Mouse (Mus musculus) cerebellum, adult 2 months (tissue): ENCODE results near the gene Nlgn1. TPM values are rescaled to one million over a fixed set of nuclear protein-coding genes. Genes with fewer than 3 reads are reported as not detected.

Experiments
- DNase-seq, 2 experiments: peaks; one replicate each; pipeline ENCODE4 v3.0.0; 2021
- H3K27ac ChIP-seq: fragments of 200-500 bp; 2 replicates; pipeline ENCODE4 v1.5.1; 2012; ENCODE audit warnings: low read length, control low read depth, inconsistent platforms; ENCODE audit not compliant: insufficient read depth
- H3K27me3 ChIP-seq: fragments of 200-500 bp; 2 replicates; pipeline ENCODE4 v1.6.1; 2012; ENCODE audit warnings: inconsistent platforms, mild to moderate bottlenecking, low read length, moderate library complexity; ENCODE audit not compliant: control insufficient read depth, insufficient read depth
- H3K4me1 ChIP-seq: fragments of 200-500 bp; 2 replicates; pipeline ENCODE4 v1.6.1; 2011; ENCODE audit warnings: low read length; ENCODE audit not compliant: control insufficient read depth, insufficient read depth
- H3K4me3 ChIP-seq: fragments of 200-500 bp; replicated peaks from 2 replicates; pipeline ENCODE3; 2011; ENCODE audit warnings: mild to moderate bottlenecking, low read depth, low read length, control low read depth; ENCODE audit not compliant: insufficient read depth
- CTCF ChIP-seq: fragments of 200-500 bp; IDR thresholded peaks from 2 replicates; pipeline ENCODE4 v1.5.1; 2011; ENCODE audit warnings: low read depth, mild to moderate bottlenecking, control low read depth, low read length, moderate library complexity, borderline replicate concordance; ENCODE audit not compliant: insufficient read depth
- POLR2A ChIP-seq: fragments of 200-500 bp; IDR thresholded peaks from 2 replicates; pipeline ENCODE4 v1.6.1; 2011; ENCODE audit warnings: low read length, control low read depth, borderline replicate concordance; ENCODE audit not compliant: insufficient read depth
- WGBS: fragments of 180-500 bp; shearing (Covaris S2); methylation state at CpG from one replicate; pipeline ENCODE4 v1.1.7; 2018; 5-methylcytosine and 5-hydroxymethylcytosine counted together
- polyA plus RNA-seq: library from polyadenylated mRNA; depleted of rRNA; stranded (reverse); fragments of >200 nt; gene quantifications from 2 replicates; pipeline ENCODE4 v1.2.3, GENCODE M21; 2012

Gene Nlgn1
- polyA plus RNA-seq, 1 experiment, result 15.5 TPM

DNA sequence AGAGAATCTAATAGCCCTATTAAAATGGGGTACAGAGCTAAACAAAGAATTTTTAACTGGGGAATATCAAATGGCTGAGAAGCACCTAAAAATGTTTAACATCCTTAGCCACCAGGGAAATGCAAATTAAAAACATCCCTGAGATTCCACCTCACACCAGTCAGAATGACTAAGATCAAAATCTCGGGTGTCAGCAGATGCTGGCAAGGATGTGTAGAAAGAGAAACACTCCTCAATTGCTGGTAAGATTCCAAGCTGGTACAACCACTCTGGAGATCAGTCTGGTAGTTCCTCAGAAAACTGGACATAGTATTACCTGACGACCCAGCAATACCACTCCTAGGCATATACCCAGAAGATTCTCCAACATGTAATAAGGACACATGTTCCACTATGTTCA lies 869.2 kb downstream of the Nlgn1 start:
- H3K4me3 ChIP-seq, result no peak overlapping the region
- 58% methylated on average over 2 of the region's 2 CpGs for WGBS
- H3K4me1 ChIP-seq, result no peaks in the 10 kb centered on the region
- H3K27ac ChIP-seq, result no peak overlapping the region
- TF ChIP-seq CTCF (no peak), POLR2A (no peak)
- H3K27me3 ChIP-seq, result no peaks in the 10 kb centered on the region
- DNase-seq, result no peak

- 74% methylated on average over 8 of the region's 8 CpGs for WGBS
- no peak for DNase-seq
- no peaks in the 10 kb centered on the region for H3K27me3 ChIP-seq
Measured at GRCm38 (mm10) chr3:25456250-25456860, 875.9 kb downstream of the Nlgn1 start.

DNA sequence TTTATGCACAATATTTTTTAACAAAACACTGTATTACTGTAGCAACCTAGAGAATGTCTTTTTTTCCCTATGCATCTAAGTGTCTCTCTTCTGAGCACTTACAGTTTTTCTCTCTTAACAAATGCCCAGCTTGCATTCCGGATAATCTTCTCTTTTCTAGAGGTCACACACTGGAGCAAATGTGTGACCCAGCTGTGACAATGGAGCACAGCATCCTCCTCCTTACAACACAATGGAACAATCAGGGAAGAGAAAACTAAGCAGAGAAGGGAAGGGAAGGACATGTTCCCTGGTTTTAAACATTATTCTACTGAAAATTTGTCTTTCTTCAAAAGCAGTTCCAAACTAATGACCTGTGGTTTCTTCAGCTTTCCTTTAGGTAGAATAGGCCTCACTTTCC lies 879.9 kb downstream of the Nlgn1 start:
- no peak for TF ChIP-seq CTCF
- TF ChIP-seq POLR2A, result no peak
- WGBS, result 44% methylated on average over 1 of the region's 1 CpGs
- Histone ChIP-seq H3K4me3 (no peak overlapping the region), H3K27ac (no peak overlapping the region), H3K27me3 (no peaks in the 10 kb centered on the region), H3K4me1 (no peaks in the 10 kb centered on the region)
- DNase-seq, result no peak

More at GRCm38 (mm10) chr3:25456250-25456860, 875.9 kb downstream of the Nlgn1 start:
- H3K4me1 ChIP-seq, result no peaks in the 10 kb centered on the region
- no peak overlapping the region for H3K27ac ChIP-seq
- TF ChIP-seq POLR2A, result no peak
- TF ChIP-seq CTCF, result no peak
- H3K4me3 ChIP-seq, result no peak overlapping the region

DNA sequence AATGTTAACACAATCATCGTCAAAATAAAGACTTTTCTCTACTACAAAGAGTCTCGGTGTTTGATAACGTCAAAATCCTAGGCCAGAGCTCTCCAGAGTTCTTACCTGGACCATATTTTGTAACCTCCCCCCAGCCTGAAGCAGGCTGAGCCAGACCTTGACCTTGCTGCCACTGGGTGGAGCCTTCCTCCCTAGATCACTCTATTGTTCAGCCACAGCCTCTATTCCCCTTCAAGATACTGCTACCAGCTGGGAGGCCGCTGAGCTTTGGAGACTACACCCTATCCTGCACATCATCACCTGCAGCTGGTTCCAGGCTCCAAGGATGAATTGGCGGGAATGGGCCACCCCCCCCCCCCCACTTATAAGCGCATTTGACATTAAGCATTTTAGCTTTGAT lies 881.8 kb downstream of the Nlgn1 start:
- Histone ChIP-seq H3K27ac (no peak overlapping the region), H3K4me3 (no peak overlapping the region), H3K27me3 (no peaks in the 10 kb centered on the region), H3K4me1 (no peaks in the 10 kb centered on the region)
- 67% methylated on average over 6 of the region's 6 CpGs for WGBS
- TF ChIP-seq CTCF (no peak), POLR2A (no peak)
- no peak for DNase-seq

GRCm38 (mm10) chr3:25449356-25449755 lies 882.9 kb downstream of the Nlgn1 start:
- no peaks in the 10 kb centered on the region for H3K4me1 ChIP-seq
- no peak for TF ChIP-seq POLR2A
- no peak for TF ChIP-seq CTCF
- DNase-seq, result no peak
- no peaks in the 10 kb centered on the region for H3K27me3 ChIP-seq
- H3K4me3 ChIP-seq, result no peak overlapping the region
- 91% methylated on average over 4 of the region's 4 CpGs for WGBS
- no peak overlapping the region for H3K27ac ChIP-seq

GRCm38 (mm10) chr3:25447181-25447580 lies 885.1 kb downstream of the Nlgn1 start:
- 69% methylated on average over 1 of the region's 1 CpGs for WGBS
- TF ChIP-seq POLR2A (no peak), CTCF (no peak)
- Histone ChIP-seq H3K27me3 (no peaks in the 10 kb centered on the region), H3K4me3 (no peak overlapping the region), H3K27ac (no peak overlapping the region), H3K4me1 (no peaks in the 10 kb centered on the region)
- DNase-seq, result no peak

- no peaks in the 10 kb centered on the region for H3K4me1 ChIP-seq
- 90% methylated on average over 3 of the region's 3 CpGs for WGBS
- H3K4me3 ChIP-seq, result no peak overlapping the region
- no peaks in the 10 kb centered on the region for H3K27me3 ChIP-seq
- TF ChIP-seq CTCF (no peak), POLR2A (no peak)
- DNase-seq, result no peak
- H3K27ac ChIP-seq, result no peak overlapping the region
Measured at GRCm38 (mm10) chr3:25443657-25444056, 888.6 kb downstream of the Nlgn1 start.

DNA sequence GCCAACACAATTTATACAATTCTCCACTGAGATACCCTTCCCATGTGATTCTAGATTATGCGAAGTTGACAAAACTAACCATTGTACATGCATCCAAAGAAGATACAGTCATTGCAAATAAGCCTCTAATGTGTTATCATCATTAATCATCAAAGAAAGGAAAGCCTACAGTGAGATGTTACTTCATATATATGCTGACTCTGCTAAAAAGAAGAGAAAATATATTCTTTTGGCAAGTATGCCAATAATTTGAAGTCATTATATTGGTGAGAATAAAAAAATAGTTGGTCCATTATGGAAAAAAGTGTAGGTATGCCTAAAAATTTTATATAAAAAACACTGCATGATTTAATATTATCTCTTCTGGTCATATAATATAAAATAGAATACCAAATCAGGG lies 889.6 kb downstream of the Nlgn1 start:
- Histone ChIP-seq H3K4me1 (no peaks in the 10 kb centered on the region), H3K27me3 (no peaks in the 10 kb centered on the region), H3K27ac (no peak overlapping the region), H3K4me3 (no peak overlapping the region)
- TF ChIP-seq CTCF, result no peak
- no peak for TF ChIP-seq POLR2A
- no peak for DNase-seq
- WGBS, result 96% methylated on average over 1 of the region's 1 CpGs
